Mouse (Mus musculus): ENCODE measurements around the gene Ccnh. TPM values are rescaled to one million over a fixed set of nuclear protein-coding genes. Genes with fewer than 3 reads are reported as not detected.

Ccnh gene
- polyA plus RNA-seq, 1 experiment from 2014 or later = 82.7 TPM

- 0 out of 2 replicates have a peak, but pooled peaks cover 9% of the 10 kb centered on the region for H3K36me3 ChIP-seq (replicated peaks)
- H3K27me3 ChIP-seq (replicated peaks) = no peaks in the 10 kb centered on the region
- no peaks in the 10 kb centered on the region for H3K4me1 ChIP-seq
- no peak overlapping the region for H3K4me3 ChIP-seq
- 0 out of 2 replicates have a peak, but pooled peaks have one; percentile 17 for ATAC-seq (replicated peaks)
- no peak overlapping the region for H3K4me2 ChIP-seq
- no peaks in the 10 kb centered on the region for H3K9me3 ChIP-seq
- no peak overlapping the region for H3K27ac ChIP-seq
- no peak overlapping the region for H3K9ac ChIP-seq
- WGBS = 89% methylated on average over 7 of the region's 7 CpGs
Observed at GRCm38 (mm10) chr13:85238760-85239159, 49.6 kb downstream of the Ccnh start.

Other genes with a start within 250 kb of the Ccnh start
- gene Rasa1, start 99.7 kb downstream of the Ccnh start, polyA plus RNA-seq (2015; fragmentation: Nextera tagmentation; extraction: Ambion mirVana) = 60.1 and 67.0 TPM in 2 replicates

Data from midbrain, embryonic 15.5 days (tissue).